Mouse (Mus musculus): ENCODE data around the gene Rnf32. TPM values are rescaled to one million over a fixed set of nuclear protein-coding genes. Genes with fewer than 3 reads are reported as not detected.

Rnf32 gene
- not detected in 2 replicates for polyA plus RNA-seq (2011; ENCODE audit: insufficient read depth, insufficient read length, low replicate concordance, missing spikeins)

DNA sequence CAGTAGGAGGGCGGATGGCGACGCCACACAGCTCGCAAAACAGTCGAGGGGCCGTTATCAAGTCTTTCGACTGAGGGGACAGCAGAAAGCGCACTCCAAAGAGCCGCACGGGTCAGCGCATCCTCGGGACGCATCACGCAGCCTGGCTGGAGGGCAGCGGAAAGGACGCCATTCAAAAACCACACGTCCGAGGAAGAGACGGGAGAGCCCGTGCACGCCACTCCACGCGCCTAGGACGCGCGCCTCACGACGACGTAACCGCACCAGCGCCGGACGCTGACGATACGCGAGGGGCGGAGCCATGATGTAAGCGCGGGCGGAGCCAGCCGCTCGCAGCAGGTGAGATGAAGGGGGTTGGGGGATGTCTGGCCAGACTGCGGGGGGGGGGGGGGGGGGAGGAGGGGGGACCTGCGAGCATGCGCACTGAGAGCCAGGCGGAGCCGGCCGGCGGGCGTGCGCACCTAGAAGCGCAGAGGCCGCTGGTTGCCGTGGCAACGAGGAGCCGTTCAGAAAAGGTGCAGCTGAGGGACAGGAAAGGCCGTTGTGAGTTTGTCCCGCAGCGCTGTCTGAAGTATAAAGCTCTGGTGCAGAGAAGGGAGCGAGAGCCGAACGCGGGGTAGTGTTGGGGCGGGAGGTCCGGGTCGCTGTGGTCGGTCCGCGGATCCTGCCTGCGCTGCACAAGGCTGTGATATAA, at the start of gene Rnf32:
Gene Rnf32 (plus strand): TSS at position 423 of the 694 bp plus-strand sequence.
- no peak for TF ChIP-seq POLR2A (IDR thresholded peaks at IDR 0.05; ENCODE audit: borderline replicate concordance, control insufficient read depth, low read depth, low read length)
- TF ChIP-seq CTCF (IDR thresholded peaks at IDR 0.05; ENCODE audit: control insufficient read depth, insufficient read depth, low read length), result no peak
- peak within 1 kb of the TSS; percentile 42 for H3K4me3 ChIP-seq (replicated peaks; ENCODE audit: control insufficient read depth, low read depth, low read length)
- 2% methylated on average over 68 of the region's 70 CpGs for WGBS
- no peaks in the 10 kb centered on the region for H3K4me1 ChIP-seq (ENCODE audit: control insufficient read depth, insufficient read depth, low read length)
- H3K27ac ChIP-seq (ENCODE audit: control insufficient read depth, insufficient read depth, low read depth, low read length, poor library complexity), result no peak within 1 kb of the TSS

GRCm38 (mm10) chr5:29150146-29150545, 45.6 kb upstream of the Rnf32 start:
- WGBS, result 61% methylated on average over 4 of the region's 4 CpGs
- TF ChIP-seq POLR2A (IDR thresholded peaks at IDR 0.05; ENCODE audit: borderline replicate concordance, control insufficient read depth, low read depth, low read length), result no peak
- H3K27ac ChIP-seq (ENCODE audit: control insufficient read depth, insufficient read depth, low read depth, low read length, poor library complexity), result no peak overlapping the region
- no peaks in the 10 kb centered on the region for H3K4me1 ChIP-seq (ENCODE audit: control insufficient read depth, insufficient read depth, low read length)
- H3K4me3 ChIP-seq (replicated peaks; ENCODE audit: control insufficient read depth, low read depth, low read length), result no peak overlapping the region

- Histone ChIP-seq H3K4me3 (replicated peaks; ENCODE audit: control insufficient read depth, low read depth, low read length) (no peak overlapping the region), H3K27ac (ENCODE audit: control insufficient read depth, insufficient read depth, low read depth, low read length, poor library complexity) (no peak overlapping the region), H3K4me1 (ENCODE audit: control insufficient read depth, insufficient read depth, low read length) (no peaks in the 10 kb centered on the region)
- WGBS, result 30% methylated on average over 1 of the region's 1 CpGs
- TF ChIP-seq CTCF (IDR thresholded peaks at IDR 0.05; ENCODE audit: control insufficient read depth, insufficient read depth, low read length) (no peak), POLR2A (IDR thresholded peaks at IDR 0.05; ENCODE audit: borderline replicate concordance, control insufficient read depth, low read depth, low read length) (no peak)
Observed at GRCm38 (mm10) chr5:29159849-29160248, 35.9 kb upstream of the Rnf32 start.

- Histone ChIP-seq H3K4me1 (ENCODE audit: control insufficient read depth, insufficient read depth, low read length) (no peaks in the 10 kb centered on the region), H3K4me3 (replicated peaks; ENCODE audit: control insufficient read depth, low read depth, low read length) (no peak overlapping the region), H3K27ac (ENCODE audit: control insufficient read depth, insufficient read depth, low read depth, low read length, poor library complexity) (no peak overlapping the region)
- TF ChIP-seq POLR2A (IDR thresholded peaks at IDR 0.05; ENCODE audit: borderline replicate concordance, control insufficient read depth, low read depth, low read length), result no peak
- TF ChIP-seq CTCF (IDR thresholded peaks at IDR 0.05; ENCODE audit: control insufficient read depth, insufficient read depth, low read length), result no peak
- 83% methylated on average over 2 of the region's 2 CpGs for WGBS
Observed at GRCm38 (mm10) chr5:29166947-29167346, 28.8 kb upstream of the Rnf32 start.

GRCm38 (mm10) chr5:29170193-29170592, 25.6 kb upstream of the Rnf32 start:
- 83% methylated on average over 6 of the region's 6 CpGs for WGBS
- Histone ChIP-seq H3K27ac (ENCODE audit: control insufficient read depth, insufficient read depth, low read depth, low read length, poor library complexity) (no peak overlapping the region), H3K4me3 (replicated peaks; ENCODE audit: control insufficient read depth, low read depth, low read length) (no peak overlapping the region), H3K4me1 (ENCODE audit: control insufficient read depth, insufficient read depth, low read length) (no peaks in the 10 kb centered on the region)
- no peak for TF ChIP-seq POLR2A (IDR thresholded peaks at IDR 0.05; ENCODE audit: borderline replicate concordance, control insufficient read depth, low read depth, low read length)
- no peak for TF ChIP-seq CTCF (IDR thresholded peaks at IDR 0.05; ENCODE audit: control insufficient read depth, insufficient read depth, low read length)

GRCm38 (mm10) chr5:29171165-29171564, 24.6 kb upstream of the Rnf32 start:
- TF ChIP-seq CTCF (IDR thresholded peaks at IDR 0.05; ENCODE audit: control insufficient read depth, insufficient read depth, low read length), result no peak
- no peak for TF ChIP-seq POLR2A (IDR thresholded peaks at IDR 0.05; ENCODE audit: borderline replicate concordance, control insufficient read depth, low read depth, low read length)
- Histone ChIP-seq H3K4me3 (replicated peaks; ENCODE audit: control insufficient read depth, low read depth, low read length) (no peak overlapping the region), H3K27ac (ENCODE audit: control insufficient read depth, insufficient read depth, low read depth, low read length, poor library complexity) (no peak overlapping the region), H3K4me1 (ENCODE audit: control insufficient read depth, insufficient read depth, low read length) (no peaks in the 10 kb centered on the region)

GRCm38 (mm10) chr5:29186798-29187197, 9.0 kb upstream of the Rnf32 start:
- Histone ChIP-seq H3K27ac (ENCODE audit: control insufficient read depth, insufficient read depth, low read depth, low read length, poor library complexity) (no peak overlapping the region), H3K4me1 (ENCODE audit: control insufficient read depth, insufficient read depth, low read length) (no peaks in the 10 kb centered on the region), H3K4me3 (replicated peaks; ENCODE audit: control insufficient read depth, low read depth, low read length) (no peak overlapping the region)
- WGBS, result 73% methylated on average over 5 of the region's 5 CpGs
- TF ChIP-seq CTCF (IDR thresholded peaks at IDR 0.05; ENCODE audit: control insufficient read depth, insufficient read depth, low read length), result no peak
- no peak for TF ChIP-seq POLR2A (IDR thresholded peaks at IDR 0.05; ENCODE audit: borderline replicate concordance, control insufficient read depth, low read depth, low read length)

- no peak for TF ChIP-seq CTCF (IDR thresholded peaks at IDR 0.05; ENCODE audit: control insufficient read depth, insufficient read depth, low read length)
- H3K4me1 ChIP-seq (ENCODE audit: control insufficient read depth, insufficient read depth, low read length), result no peaks in the 10 kb centered on the region
- H3K4me3 ChIP-seq (replicated peaks; ENCODE audit: control insufficient read depth, low read depth, low read length), result no peak overlapping the region
- H3K27ac ChIP-seq (ENCODE audit: control insufficient read depth, insufficient read depth, low read depth, low read length, poor library complexity), result no peak overlapping the region
- WGBS, result 33% methylated on average over 9 of the region's 9 CpGs
Observed at GRCm38 (mm10) chr5:29195231-29195569, 592 bp upstream of the Rnf32 start.

GRCm38 (mm10) chr5:29196264-29196658, 469 bp downstream of the Rnf32 start:
- WGBS, result 12% methylated on average over 12 of the region's 12 CpGs
- TF ChIP-seq CTCF (IDR thresholded peaks at IDR 0.05; ENCODE audit: control insufficient read depth, insufficient read depth, low read length) (no peak), POLR2A (IDR thresholded peaks at IDR 0.05; ENCODE audit: borderline replicate concordance, control insufficient read depth, low read depth, low read length) (no peak)
- H3K27ac ChIP-seq (ENCODE audit: control insufficient read depth, insufficient read depth, low read depth, low read length, poor library complexity), result no peak overlapping the region
- no peak overlapping the region for H3K4me3 ChIP-seq (replicated peaks; ENCODE audit: control insufficient read depth, low read depth, low read length)
- no peaks in the 10 kb centered on the region for H3K4me1 ChIP-seq (ENCODE audit: control insufficient read depth, insufficient read depth, low read length)
